Mouse (Mus musculus) brain, embryonic 14.5 days (tissue): ENCODE results near the gene Gm11146.

Experiments used
- CTCF ChIP-seq: fragments of 200-500 bp; IDR thresholded peaks from 2 replicates; pipeline ENCODE4 v1.5.1; 2012; ENCODE audit warnings: inconsistent platforms, mild to moderate bottlenecking, moderate library complexity, borderline replicate concordance; ENCODE audit not compliant: insufficient read depth, insufficient read length; ENCODE audit errors: extremely low read depth
- POLR2A ChIP-seq: fragments of 200-500 bp; IDR thresholded peaks from 2 replicates; pipeline ENCODE4 v1.6.1; 2012; ENCODE audit warnings: mild to moderate bottlenecking, inconsistent platforms, borderline replicate concordance; ENCODE audit not compliant: poor library complexity, insufficient read depth, insufficient read length, severe bottlenecking; ENCODE audit errors: extremely low read depth

DNA sequence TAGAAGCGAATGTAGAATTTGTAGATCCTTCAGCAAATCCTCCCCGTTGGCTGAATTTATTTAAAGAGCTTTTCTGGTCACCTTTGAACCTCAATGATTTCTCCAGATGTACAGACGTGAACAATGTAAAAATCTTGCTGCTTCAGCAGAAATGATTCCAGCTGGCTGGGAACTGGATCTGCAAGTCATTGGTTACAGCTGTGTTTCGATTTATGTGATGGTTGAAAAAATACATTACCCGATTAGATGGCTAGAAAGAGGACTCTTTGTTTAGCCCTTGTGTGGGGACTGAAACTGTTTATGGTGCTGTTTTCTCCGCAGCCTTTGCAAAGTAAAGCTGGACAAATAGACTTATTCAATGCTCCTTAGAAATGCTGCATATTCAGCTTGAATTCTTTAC lies 34.6 kb upstream of the Gm11146 start:
- TF ChIP-seq POLR2A (no peak), CTCF (no peak)
